Mouse (Mus musculus) layer of hippocampus, postnatal 10 days (tissue): Measurements from ENCODE around the gene Nr1h4. TPM values are rescaled to one million over a fixed set of nuclear protein-coding genes. Genes with fewer than 3 reads are reported as not detected.
A peak's percentile ranks its signal among the peaks of the same experiment; 100 is the strongest.

Source experiments
- DNase-seq, 2 experiments: peaks; one replicate each; pipeline ENCODE4 v3.0.0; 2021; ENCODE audit warnings: low spot score in 2 of 2
- total RNA-seq, 2 experiments: library from RNA; stranded (reverse); gene quantifications; 2 replicates each; pipeline ENCODE4 v1.2.3; 2021

Gene Nr1h4
- total RNA-seq, 2 experiments from 2014 or later: 0.22 to 0.41 TPM

GRCm38 (mm10) chr10:89482142-89482681, 51.2 kb downstream of the Nr1h4 start:
- no peak for DNase-seq

GRCm38 (mm10) chr10:89481638-89482037, 51.7 kb downstream of the Nr1h4 start:
- no peak for DNase-seq

GRCm38 (mm10) chr10:89478766-89479165, 54.6 kb downstream of the Nr1h4 start:
- DNase-seq: no peak

GRCm38 (mm10) chr10:89470596-89471353, 62.6 kb downstream of the Nr1h4 start:
- DNase-seq: no peak

- DNase-seq: no peak
These were observed 68.5 kb downstream of the Nr1h4 start for GRCm38 (mm10) chr10:89464760-89465405.

GRCm38 (mm10) chr10:89462890-89463289, 70.5 kb downstream of the Nr1h4 start:
- DNase-seq: no peak

- peak; percentile 84 to 88 for DNase-seq
These were observed 71.4 kb downstream of the Nr1h4 start for GRCm38 (mm10) chr10:89461856-89462507.

- no peak for DNase-seq
These were observed 72.4 kb downstream of the Nr1h4 start for GRCm38 (mm10) chr10:89460972-89461371.

GRCm38 (mm10) chr10:89458770-89459169, 74.6 kb downstream of the Nr1h4 start:
- DNase-seq: no peak

- no peak for DNase-seq
These were observed 79.6 kb downstream of the Nr1h4 start for GRCm38 (mm10) chr10:89453794-89454193.

GRCm38 (mm10) chr10:89453068-89453641, 80.2 kb downstream of the Nr1h4 start:
- no peak for DNase-seq

- DNase-seq: peak; percentile 28 to 30
These were observed 83.0 kb downstream of the Nr1h4 start for GRCm38 (mm10) chr10:89450411-89450810.

GRCm38 (mm10) chr10:89444381-89444780, 89.0 kb downstream of the Nr1h4 start:
- DNase-seq: no peak

- DNase-seq: peak; percentile 79 to 86
These were observed 89.7 kb downstream of the Nr1h4 start, which contains the start of gene Gas2l3 for GRCm38 (mm10) chr10:89443623-89444151. Gene Gas2l3, minus strand, starts transcription at chr10:89443967.

GRCm38 (mm10) chr10:89443115-89443622, 90.2 kb downstream of the Nr1h4 start:
- no peak for DNase-seq

GRCm38 (mm10) chr10:89442640-89443039, 90.7 kb downstream of the Nr1h4 start:
- DNase-seq: no peak

GRCm38 (mm10) chr10:89441961-89442360, 91.4 kb downstream of the Nr1h4 start:
- no peak for DNase-seq

GRCm38 (mm10) chr10:89439380-89439779, 94.0 kb downstream of the Nr1h4 start:
- DNase-seq: no peak

GRCm38 (mm10) chr10:89437996-89438395, 95.4 kb downstream of the Nr1h4 start:
- DNase-seq: no peak

- DNase-seq: no peak
These were observed 95.9 kb downstream of the Nr1h4 start for GRCm38 (mm10) chr10:89437472-89437871.

- DNase-seq: no peak
These were observed 97.5 kb downstream of the Nr1h4 start for GRCm38 (mm10) chr10:89435920-89436319.
